Mouse (Mus musculus): ENCODE measurements around the gene Zfp991.
A peak's percentile ranks its signal among the peaks of the same experiment; 100 is the strongest.
"Not testable (repeated sequence)": the region's sequence is repeated elsewhere in the genome, so short reads cannot be mapped to it uniquely, and the experiment has no call there.

Gene Zfp991

GRCm38 (mm10) chr4:147131837-147132459, at the start of gene Zfp991:
TSS of gene Zfp991 (plus strand) at chr4:147132038.
- DNase-seq, result not testable (repeated sequence)

DNA sequence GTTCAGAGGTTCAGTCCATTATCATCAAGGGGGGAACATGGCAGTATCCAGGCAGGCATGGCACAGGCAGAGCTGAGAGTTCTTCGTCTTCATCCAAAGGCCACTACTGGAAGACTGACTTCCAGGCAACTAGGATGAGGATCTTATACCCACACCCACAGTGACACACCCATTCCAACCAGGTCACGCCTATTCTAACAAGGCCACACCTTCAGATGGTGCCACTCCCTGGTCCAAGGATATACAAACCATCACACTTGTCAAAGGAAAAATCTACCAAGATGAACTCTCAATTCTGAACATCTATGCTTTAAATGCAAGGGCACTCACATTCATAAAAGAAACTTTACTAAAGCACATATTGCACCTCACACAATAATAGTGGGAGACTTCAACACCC, 36.2 kb upstream of the Zfp991 start:
- not testable (repeated sequence) for DNase-seq

GRCm38 (mm10) chr4:147101666-147102626, 29.9 kb upstream of the Zfp991 start:
- not testable (repeated sequence) for DNase-seq

GRCm38 (mm10) chr4:147103814-147104213, 28.0 kb upstream of the Zfp991 start:
- DNase-seq, result not testable (repeated sequence)

DNA sequence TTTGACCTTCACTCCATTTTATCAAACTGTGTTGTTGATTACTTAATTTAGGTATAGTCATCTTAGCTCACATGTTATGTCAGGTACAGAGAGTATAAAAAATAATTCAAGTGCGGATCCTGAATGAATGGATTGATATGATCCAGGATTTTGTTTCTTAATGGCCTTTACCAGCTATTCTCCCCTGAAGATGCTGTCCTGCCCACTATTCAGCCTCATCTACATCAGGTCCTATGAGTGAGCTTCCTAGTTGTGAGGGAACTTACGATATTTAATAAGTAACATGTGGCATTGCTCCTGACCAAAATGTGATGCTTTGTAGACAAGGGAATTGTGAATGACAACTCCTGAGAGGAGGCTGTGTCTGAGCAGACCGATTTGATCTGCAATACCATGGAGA, 14.0 kb upstream of the Zfp991 start:
- not testable (repeated sequence) for DNase-seq

DNA sequence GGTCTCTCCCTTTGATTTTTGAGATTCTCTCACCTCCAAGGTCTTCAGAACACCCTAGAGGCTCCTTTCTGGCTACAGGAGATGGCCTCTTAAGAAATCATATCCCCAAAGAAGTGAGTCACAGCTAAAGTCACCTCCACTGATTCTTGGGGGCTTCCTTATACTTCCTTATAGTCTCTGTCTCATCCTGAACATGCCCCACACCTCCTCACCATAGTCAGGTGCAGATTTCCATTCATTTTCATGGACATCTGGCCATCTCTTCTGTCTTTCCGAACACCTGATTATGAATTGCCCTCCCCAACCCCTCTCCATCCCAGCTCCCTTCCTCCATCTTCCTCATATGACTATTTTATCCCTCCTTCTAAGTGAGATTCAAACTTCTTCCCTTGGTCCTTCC, 9.6 kb upstream of the Zfp991 start:
- not testable (repeated sequence) for DNase-seq

DNA sequence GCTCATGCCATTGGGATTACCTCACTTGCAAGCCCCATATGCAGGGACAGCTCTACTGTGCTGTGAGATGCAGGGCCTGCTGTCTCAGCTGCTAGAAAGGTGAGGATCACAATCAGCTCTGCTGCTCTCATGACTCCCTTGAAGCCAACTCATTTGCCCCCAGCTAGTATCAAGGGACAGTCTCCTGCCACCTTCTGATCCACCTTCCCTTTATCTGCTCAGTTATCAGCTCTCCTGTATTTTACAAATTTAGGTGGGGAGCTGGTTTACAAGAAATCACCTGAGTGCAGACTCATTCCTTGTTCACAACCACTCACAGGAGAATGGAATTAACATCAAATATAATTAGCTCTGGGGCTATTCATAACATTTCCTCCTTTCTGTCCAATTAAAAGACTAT, 8.0 kb upstream of the Zfp991 start:
- not testable (repeated sequence) for DNase-seq

- DNase-seq, result peak; percentile 32 to 62
These were observed 7.2 kb upstream of the Zfp991 start for GRCm38 (mm10) chr4:147124400-147125306.

DNA sequence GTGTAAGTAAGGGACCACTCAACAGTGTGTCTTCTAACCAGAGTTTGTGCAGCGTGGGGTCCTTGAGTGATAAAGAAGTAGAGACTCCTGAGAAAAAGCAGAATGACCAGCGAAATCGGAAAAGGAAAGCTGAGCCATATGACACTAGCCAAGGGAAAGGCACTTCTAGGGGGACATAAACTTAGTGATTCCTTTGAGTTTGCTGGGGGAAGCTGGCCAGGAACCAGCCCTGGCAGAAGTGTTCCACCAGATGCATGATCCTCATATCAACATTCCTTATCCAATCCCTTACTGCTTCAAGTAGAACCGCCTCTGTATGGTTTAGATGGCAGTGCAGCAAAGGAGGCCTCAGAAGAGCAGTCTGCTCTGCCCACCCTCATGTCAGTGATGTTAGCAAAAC, 6.5 kb upstream of the Zfp991 start:
- DNase-seq, result not testable (repeated sequence)

- DNase-seq, result peak in 1 of 2 experiments; percentile 20
These were observed 6.0 kb upstream of the Zfp991 start for GRCm38 (mm10) chr4:147125870-147126269.

GRCm38 (mm10) chr4:147126435-147126834, 5.4 kb upstream of the Zfp991 start:
- peak in 1 of 2 experiments; percentile 19 for DNase-seq

DNA sequence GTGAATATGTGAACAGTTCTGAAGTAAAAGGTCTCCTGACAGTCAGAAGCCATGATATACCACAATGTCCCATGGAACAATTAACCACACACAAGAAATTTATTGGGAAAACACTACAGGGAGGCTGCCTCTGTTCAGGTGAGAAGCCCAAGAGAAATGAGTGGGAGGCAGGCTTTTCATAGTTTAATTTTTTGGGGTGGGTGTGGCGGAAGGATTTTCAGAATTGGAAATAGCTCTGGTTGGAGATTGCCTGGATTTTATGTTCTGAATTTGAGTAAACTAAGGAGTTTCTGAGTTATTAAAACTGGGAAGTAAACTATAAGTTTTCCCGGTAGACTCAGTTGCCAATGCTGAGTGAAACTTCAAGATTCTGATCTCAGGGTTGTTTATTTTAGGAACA, 4.7 kb upstream of the Zfp991 start:
- DNase-seq, result not testable (repeated sequence)

GRCm38 (mm10) chr4:147128152-147128551, 3.7 kb upstream of the Zfp991 start:
- not testable (repeated sequence) for DNase-seq

DNA sequence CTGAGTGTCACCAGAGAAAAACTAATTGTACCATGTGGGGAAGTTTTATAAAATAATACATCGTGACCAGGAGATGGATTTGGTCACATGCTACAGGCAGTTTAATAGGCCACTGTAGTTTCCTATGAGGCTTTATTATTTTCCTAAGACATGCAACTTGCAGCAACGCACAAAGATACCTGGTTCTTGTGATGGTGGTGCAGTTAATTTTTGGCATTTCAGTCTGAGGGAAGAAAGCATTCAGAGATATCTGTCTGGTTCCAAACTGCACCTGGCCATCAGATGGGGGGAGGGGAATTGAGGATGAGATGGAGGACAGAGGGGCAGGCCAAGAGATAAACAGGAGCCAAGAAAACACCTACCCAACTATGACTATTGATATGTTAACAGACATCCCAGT, 1.8 kb downstream of the Zfp991 start:
- not testable (repeated sequence) for DNase-seq

GRCm38 (mm10) chr4:147141757-147142156, 9.9 kb downstream of the Zfp991 start:
- DNase-seq, result not testable (repeated sequence)

GRCm38 (mm10) chr4:147165282-147165681, 33.4 kb downstream of the Zfp991 start:
- not testable (repeated sequence) for DNase-seq

- not testable (repeated sequence) for DNase-seq
These were observed 38.7 kb downstream of the Zfp991 start for GRCm38 (mm10) chr4:147170547-147170946.

DNA sequence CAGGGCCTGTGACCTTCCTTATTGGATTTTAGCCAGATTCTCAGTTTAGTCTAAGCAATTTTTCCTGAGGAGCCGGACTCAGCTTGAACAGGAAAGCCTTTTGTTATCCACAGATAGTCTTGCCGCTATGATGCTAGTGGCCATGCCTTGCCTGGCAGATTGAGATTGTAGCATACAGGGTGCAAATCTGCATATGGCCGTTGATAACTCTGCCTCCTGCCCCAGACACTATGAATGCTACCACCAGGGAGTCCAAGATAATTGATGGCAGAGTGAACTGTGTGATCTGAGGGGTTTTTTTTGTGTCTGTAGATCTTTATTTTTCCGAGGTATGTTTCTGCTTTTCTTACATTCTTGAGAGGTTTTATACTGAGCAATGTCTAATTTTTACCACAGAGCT, 39.7 kb downstream of the Zfp991 start:
- not testable (repeated sequence) for DNase-seq

- not testable (repeated sequence) for DNase-seq
These were observed 44.5 kb downstream of the Zfp991 start for GRCm38 (mm10) chr4:147176279-147176880.

DNA sequence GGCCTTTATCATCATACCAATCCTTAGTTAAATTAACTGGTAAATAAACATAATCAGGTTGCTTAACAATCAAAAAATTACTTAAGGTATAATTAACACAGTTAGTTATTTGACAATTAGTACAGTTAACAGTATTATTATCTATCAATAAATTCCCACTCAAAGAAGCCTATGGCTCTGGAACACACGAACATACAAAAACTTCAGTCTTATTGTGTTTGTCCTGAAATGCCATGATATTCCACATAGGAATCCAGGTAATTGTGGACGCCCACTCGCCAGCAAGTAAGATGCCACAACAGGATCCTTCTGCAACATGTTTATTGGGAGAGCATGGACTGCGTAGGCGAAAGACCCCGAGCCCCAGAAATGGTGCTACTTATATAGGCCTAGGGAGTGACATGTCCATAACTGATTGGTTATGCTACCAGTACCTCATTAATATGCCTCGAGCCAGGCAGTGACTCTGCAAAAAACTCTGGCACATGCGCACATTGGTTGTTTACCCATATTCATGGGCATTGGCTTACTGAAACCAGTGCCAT, 49.4 kb downstream of the Zfp991 start:
- not testable (repeated sequence) for DNase-seq

GRCm38 (mm10) chr4:147181969-147182705, 50.3 kb downstream of the Zfp991 start:
- DNase-seq, result not testable (repeated sequence)

All from lung, postnatal 4 days (tissue).